Mouse (Mus musculus) cerebellum, postnatal 14 days (tissue): ENCODE measurements around the gene Fbxw9.

ENCODE experiments used
- DNase-seq, 2 experiments: peaks; one replicate each; pipeline ENCODE4 v3.0.0; 2021; ENCODE audit warnings: mixed read lengths in 2 of 2

The Fbxw9 gene

DNA sequence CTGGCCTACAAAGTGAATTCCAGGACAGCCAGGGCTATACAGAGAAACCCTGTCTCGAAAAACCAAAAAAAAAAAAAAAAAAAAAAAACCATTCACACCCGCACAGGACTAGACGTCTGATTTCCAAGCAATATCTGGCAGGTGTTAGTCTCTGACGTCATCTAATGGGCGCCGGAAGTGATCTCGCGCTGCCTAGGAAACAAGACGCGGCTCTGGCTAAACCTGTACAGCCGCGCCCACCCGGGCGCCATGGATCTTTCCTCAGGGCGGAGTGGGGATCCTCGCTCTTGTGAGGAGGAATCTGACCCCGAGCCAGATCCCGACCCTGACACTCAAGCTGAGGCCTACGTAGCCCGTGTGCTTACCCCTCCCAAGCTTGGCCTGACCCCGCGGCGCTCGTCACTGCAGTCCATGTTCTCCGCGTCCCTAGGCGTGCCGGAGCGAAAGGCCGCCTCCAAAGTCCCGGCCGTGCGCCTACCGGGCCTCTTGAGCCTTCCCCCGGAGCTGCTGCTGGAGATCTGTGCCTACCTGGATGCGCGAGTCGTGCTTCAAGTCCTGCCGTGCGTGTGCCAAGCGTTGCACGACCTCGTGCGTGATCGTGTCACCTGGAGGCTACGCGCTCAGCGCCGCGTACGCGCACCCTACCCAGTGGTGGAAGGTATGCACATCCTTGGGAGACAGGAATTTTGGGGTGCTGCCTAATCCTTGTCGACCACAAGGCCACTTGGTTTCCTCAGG, at the start of gene Fbxw9:
Gene Fbxw9, plus strand, starts transcription at position 177 of the 738 bp plus-strand sequence.
- peak; percentile 93 to 95 for DNase-seq

DNA sequence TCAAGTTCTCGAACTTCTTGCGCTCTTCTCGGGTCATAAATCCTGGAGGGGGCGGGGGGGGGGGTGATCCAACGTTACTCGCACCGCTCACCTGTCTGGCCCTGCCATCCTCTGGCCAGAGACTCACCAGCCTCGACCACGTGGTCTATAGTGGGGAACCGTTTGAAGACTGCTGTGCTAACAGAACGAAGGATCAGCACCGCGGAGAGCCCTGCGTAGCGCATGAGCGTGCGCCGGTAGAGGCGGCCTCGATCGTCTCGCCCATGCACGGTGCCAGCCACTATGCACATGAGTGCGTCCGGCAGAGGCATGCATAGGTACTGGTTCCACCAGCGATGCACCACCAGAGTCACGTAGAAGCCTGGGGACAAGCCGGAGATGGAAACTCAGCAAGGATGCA, 48.6 kb upstream of the Fbxw9 start:
- no peak for DNase-seq

DNA sequence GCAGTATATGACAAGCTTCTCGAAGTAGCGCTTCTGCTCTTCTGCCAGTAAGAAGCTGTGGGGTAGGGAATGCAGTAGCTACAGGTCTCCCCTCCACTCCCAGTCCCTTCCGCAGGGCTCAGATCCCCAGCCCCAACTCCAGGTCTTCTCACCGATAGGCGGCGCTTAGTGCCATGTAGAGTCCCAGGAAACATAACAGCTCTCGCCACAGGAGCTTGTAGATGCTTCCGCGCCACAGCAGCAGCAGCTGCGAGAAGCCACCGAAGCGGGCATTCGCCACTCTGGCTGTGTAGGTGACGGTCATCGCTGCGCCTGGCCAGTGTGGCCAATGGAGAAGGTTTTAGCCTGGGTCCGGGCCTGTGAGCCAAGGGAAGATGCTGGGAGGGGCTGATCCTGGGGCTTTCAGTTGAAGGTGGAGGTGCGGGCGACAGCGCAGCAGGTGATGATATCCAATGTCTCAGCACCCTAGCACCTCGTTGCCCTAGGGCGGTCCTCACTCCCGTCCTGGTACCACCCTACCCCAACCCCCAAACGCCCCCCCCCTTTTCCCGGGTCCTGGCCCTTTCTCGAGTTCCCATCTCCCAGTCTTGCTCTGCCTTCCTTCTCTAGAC, 46.5 kb upstream of the Fbxw9 start:
- peak; percentile 65 to 78 for DNase-seq

DNA sequence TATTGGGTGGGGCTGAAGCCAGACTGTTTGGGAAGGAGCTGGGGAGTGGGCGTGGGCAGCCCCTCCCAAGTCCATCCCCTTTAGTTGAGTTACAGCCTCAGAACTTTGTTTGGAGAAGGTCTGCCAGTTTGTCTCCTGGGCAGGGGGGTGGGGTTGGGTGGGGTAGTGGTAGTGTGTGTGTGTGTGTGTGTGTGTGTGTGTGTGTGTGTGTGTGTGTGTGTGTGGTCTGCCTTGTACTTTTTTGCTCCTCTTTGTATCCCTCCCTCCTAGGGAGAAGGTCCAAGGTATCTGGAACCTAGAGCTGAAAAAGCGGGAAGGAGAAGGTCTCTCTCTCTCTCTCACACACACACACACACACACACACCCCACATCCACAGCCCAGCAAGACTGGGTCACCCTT, 45.4 kb upstream of the Fbxw9 start, which contains the start of gene Best2:
Gene Best2, minus strand, starts transcription at position 101 of the 400 bp plus-strand sequence.
- no peak for DNase-seq

DNA sequence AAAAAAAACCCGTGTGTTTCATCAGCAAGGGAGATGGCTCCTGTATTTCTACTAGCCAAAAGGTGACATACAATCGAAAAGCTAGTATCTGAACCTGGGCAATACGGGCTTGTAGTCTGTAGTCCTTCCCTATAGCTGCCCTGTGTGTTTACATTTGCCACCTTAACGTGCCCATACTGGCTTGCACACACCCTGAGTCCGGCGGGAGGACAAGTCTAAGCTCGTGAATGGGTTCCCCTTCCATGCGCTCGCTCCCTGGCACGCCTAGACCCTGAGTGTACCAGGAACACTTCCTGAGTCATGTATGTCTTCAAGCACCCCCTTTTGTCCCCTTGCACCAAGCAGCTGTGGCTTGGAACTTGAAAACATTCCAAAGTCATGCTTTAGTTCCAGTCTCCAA, 43.1 kb upstream of the Fbxw9 start:
- DNase-seq: no peak

DNA sequence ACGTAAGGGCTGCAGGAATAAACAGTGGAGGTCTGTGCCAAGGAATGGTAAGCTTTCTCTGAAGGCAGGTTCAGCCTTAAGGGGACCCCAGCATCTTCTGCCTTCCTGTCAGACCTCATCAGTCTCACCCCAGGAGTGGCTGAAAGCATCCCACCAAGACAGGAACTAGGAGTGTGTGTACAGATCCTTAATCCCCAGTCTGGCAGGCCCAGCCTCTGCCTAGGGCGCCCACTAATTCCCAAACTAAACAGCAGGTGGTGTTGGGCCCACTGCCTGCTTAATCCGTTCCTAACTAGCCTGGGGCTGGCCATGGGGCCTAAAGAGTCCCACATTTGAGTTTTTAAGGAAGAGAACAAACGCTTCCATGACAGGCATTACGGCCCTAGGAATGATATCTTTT, 42.6 kb upstream of the Fbxw9 start:
- DNase-seq: no peak

DNA sequence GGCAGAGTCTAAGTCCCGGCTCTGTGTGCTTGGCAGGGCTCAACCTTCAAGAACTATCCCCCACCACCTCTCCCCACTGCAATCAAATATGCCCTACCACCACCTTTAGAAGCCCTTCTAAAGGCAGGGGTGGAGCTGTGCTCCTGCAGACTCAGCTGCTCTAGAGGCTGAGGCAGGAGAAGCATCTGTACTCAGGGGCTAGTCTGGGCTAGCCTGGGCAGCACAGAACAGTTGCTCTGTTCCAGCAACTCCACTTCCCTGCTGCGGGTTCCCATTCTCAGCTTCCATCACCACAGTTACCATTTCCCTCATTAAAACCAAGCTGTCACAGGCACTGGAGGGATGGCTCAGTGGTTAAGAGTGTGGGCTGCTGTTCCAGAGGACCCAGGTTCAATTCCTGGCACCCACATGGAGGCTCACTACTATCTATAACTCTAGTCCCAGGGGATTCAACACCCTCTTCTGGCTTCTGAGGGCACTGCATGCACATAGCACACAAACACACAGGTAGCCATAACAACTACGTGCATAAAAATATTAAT, 38.3 kb upstream of the Fbxw9 start:
- DNase-seq: no peak

DNA sequence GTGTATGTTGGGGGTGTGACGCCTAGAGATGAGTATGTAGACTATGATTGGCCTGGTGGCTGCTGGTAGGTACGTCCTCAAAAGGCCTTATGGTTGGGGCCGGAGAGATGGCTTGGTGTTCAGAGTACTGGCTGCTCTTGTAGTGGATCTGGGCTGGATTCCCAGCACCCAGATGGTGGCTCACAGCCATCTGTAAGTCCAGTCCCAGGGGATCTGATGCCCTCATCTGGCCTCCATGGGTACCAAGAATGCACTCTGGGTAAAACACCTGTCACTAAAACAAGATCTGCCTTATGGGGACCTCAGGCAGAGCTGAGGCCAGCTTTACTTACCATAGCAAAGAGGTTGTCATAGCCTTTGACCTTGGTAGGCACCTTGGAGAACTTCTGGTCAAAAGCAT, 36.0 kb upstream of the Fbxw9 start:
- no peak for DNase-seq

DNA sequence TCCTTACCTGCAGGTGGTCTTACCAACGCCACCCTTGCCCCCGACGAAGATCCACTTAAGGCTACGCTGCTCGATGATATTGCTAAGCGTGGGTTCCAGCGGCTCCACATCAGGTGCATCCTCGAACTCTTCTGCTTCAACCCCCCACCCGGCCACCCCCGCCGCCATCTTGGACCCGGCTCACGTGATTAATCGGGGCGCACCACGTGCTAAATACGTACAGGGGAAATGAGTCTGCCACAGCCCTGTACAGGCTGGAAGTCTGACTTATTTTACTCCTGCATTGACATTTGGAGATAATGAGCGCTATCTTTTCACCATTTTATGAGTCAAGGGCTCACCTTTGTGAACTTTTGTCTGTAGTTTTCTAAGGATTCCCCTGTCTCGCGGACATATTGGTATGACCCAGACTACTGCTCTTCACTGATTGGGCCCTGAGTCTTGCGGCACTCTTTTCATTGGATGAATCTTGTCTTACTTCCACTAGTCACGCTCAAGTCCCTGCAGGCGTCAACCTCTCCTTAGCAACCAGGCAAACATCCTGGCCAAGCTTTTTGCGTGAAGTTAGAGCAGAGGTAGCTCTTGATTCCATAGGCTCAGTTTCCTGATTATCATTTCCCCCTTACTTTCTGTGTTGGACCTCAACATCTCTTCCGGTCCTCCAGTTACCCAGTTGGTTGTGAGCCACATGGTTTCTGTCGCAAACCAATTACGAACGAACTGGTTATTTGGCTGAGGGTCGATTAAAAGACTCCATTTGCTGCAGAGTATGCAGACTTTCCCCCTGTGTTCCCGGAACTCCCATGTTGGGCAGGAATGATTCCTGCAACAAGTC, 34.5 kb upstream of the Fbxw9 start, which contains the start of gene Asna1:
Gene Asna1, minus strand, starts transcription at position 184 of the 835 bp plus-strand sequence.
- DNase-seq: peak; percentile 88 to 89

DNA sequence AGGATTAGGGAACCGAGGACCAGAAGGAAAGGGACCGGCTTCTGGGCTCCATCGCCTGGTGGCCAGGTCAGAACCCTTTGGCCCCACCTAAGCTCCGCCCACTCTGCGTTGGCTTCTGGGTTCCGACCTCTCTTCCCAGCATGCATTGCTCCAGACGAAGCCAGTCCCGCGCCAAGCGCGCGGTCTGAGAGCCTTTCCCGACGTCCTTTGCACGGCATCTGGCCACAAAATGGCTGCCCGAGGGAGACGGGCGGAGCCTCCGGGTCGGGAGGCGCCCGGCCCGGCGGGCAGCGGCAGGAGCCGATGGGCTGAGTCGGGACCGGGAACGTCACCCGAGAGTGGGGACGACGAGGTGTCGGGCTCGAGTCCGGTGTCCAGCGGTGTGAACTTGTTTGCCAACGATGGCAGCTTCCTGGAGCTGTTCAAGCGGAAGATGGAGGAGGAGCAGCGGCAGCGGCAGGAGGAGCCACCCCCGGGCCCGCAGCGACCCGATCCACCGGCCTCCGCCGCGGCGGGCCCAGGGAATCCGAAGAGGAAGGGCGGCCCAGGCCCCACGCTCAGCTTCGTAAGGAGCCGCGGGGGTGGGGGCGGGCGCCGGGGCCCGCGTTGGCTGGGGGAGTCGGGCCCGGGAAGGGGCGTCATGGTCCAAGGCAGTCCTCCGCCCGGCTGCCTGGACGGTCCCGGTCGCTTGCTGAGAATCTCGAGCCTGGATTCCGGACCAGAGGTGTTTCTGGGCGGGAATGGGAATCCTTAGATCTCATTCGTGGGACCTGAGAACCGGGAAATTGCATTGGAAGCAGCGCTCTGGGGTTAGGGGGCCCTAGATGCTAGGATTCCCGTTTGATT, 33.0 kb upstream of the Fbxw9 start, which contains the start of gene Trir:
Gene Trir, plus strand, starts transcription at position 154 of the 846 bp plus-strand sequence.
- peak; percentile 98 for DNase-seq

DNA sequence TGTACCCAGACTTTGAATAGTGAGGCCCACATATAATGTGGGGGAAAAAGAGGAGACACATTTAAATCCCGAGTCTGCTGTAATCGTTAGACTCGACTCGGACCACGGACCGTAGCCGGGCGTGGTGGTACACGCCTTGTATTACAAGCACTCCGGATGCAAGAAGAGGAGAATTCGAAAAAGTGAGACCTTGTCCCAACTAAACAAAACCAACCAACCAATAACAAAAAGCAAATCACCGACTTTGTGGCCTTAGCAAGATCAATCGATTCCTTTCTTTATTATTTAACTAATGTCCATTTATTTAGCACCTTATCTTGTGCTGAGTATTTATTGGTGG, 32.4 kb upstream of the Fbxw9 start:
- no peak for DNase-seq

DNA sequence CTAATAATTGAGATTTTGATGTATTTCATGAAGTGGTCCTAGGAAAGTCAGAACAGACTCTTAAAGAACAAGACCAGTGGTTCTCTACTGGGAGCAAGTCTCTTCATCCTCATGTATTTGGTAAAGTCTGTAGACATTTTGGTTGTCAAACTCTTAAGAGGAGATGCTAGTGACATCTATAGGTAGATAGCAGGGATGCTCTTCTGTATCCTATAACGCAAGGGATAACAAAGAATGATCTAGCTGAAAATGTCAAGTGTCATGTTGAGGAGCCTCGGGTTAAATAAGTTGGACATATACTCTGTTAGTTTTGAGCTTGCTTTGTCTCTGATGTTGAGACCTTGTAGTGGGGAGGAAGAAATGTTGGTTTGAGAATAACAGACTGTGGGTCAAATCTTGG, 31.9 kb upstream of the Fbxw9 start:
- DNase-seq: no peak

DNA sequence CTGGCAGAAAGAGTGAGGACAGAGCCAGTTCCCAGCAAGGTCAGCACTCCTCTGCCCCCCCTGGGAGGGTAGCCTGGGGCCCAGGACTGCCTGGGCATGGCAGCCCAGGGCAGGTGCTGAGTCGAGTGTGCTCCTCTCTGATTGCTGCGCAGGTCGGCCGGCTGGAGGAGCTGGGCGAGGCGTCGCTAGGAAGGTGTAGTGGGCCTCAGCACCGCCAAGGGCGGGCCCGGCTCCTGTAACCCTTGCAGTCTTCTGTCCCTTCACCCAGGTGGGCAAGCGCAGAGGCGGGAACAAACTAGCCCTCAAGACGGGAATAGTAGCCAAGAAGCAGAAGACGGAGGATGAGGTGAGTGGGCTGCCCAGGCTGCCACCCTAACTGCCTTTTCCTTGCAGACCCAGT, 30.6 kb upstream of the Fbxw9 start:
- no peak for DNase-seq

DNA sequence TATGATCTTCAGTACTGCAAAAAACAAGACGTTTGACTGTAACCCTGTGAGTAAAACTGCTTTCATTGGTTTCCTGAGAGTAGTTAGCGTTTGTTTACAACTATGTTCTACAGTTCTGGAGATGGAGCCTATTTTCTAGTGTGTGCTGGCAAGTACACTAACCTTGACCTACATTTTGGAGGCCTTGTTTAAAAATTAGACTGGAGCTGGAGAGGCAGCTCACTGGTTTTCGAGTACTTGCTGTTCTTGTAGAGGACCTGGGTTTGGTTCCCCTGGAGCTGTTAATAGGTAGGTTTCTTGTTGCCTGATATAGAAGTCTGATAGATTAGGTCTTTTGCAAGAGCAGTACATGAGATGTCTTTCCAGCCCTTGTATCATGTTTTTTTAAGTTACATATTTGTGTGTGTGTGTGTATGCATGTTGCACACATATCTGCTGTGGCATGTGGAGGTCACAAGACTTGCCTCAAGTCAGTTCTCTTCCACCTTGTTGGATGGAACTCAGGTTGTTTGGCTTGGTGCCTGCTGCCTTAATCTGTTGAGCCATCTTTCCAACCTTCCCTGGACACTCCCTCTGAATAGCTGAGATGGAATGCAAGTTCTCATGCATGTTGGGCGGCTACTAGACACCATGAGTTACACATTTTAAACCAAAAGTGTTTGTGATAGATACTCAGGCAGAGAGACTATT, 27.1 kb upstream of the Fbxw9 start:
- DNase-seq: peak in 1 of 2 experiments; percentile 42

DNA sequence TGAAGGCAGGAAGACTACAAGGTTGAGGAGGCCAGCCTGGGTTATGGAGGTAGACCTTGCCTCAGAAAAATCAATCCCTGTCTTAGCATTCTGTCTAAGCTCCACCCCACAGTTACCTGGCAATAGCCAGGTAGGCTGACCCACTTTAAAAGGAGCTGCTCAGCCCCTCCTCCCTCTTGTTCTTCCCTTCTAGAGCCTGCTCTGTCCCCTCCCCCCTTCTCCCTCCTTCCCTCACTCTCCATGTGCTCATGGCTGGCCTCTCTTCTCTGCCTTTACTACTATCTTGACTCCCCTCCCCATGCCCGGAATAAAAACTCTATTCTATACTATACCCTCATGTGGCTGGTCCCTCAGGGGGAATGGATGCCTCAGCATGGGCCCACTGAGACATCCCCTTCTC, 26.0 kb upstream of the Fbxw9 start:
- DNase-seq: no peak

DNA sequence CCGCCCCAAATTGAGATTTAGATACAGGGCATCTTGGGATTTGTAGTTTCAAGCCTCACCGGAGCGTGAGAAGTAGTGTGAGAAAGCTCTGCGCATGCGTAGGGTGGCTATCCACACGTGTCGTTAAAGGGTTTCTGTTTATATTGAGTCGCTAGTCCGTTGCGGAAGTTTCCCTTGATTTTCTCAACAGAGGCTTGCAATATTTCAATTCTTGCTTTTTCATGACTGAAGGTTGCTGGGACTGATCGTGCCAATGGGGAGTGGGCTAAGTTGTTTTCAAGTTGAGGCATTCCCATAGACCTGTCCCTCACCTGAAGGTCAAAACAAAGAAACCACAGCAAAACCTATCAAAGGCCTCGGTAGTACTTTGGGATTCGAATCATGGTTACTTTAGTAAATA, 25.1 kb upstream of the Fbxw9 start:
- peak; percentile 75 to 83 for DNase-seq

DNA sequence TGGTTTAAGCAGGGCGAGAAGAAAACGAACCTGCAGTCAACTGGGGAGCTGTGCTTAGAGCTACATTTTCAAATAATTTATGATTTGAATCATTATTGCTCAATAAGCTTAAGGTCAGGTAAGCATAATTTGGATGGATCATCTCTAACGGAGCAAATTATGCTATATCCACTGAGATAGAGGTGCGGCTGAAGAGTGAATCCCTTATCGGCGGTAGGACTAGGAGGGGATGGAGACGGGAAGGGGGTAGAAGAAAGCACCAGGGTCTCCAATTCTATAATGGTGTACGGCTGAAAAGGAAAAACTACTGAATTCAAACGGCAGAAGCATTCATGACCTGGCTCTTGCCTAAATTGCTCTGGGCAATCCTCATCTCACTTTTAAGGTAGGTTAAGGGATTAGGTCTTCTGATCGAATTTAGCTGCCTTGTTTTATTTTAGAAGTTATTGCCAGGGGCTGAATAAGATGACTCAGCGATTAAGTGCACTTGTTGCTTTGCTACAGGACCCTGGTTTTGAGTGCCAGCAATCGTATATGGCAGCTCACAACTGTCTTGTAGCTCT, 24.6 kb upstream of the Fbxw9 start:
- no peak for DNase-seq

DNA sequence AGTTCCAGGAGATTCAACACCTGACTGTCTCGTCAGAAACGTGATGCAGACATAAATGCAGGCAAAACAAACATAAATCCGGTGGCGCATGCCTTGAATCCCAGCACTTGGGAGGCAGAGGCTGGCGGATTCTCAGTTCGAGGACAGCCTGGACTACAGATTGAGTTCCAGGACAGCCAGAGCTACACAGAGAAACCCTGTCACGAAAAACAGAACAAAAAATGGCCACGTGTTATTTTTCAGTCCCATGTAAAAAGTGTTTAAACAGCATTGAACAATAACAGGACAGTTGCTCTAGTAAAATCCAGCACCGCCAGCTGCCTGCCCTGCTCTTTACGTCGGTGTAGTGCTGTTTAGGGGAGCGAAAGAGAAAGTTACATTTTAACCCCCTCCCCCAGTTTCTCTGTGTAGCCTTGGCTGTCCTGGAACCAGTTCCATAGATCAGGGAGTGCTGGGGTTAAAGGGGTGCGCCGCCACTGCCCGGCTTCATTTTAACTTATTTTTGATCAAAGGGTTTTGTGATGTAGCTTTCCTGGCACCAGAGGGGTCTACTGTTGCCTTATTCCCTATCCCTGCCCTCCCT, 24.0 kb upstream of the Fbxw9 start:
- DNase-seq: peak in 1 of 2 experiments; percentile 40

DNA sequence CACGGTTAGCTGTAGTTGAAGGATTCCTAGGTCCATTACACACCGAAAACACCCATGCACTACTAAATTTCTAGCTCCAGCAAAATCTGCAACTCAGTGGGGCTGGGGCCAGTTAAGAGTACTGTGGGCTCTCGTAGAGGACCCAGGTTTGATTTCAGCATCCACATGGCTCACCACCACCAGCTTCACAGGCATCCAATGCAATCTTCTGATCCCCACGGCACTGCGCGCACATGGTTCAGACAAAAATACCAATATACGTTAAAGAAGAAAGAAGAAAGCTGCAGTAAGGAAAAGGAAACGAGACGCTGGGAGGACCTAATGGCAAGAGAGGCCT, 23.5 kb upstream of the Fbxw9 start:
- no peak for DNase-seq

DNA sequence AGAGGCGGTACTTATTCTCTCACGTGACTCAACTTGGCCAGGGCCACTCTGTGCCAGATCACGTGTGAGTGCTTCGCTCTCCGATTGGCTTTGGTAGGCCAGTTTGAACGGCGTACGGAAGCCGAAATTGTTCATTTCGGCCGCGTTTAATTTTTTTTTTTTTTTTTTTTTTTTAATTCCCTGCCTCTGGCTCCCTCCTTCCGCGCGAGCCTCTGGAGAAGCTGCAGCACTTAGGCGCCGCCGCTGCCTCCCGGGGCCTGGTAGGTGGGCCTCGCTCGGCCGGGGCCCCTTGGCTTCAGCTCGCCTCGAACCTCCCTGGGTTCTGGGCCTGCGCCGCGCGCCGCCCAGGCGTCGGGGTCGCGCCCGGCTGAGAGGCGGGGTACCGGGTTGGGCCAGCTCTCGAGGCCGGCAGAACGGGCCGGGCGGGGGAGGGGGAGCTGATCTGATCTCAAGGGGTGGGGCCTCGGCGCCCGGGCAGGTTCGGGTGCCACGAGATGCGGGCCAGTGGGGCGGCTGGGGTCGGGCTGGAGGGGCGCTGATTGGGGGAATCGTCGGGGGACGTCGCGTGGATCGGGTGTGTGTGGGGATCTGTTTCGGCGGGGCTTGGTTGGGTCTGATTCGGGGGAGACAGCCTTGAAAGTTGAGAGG, 23.0 kb upstream of the Fbxw9 start, which contains the start of gene Tnpo2:
Gene Tnpo2, plus strand, starts transcription at position 198 of the 648 bp plus-strand sequence.
- DNase-seq: peak; percentile 91 to 94

DNA sequence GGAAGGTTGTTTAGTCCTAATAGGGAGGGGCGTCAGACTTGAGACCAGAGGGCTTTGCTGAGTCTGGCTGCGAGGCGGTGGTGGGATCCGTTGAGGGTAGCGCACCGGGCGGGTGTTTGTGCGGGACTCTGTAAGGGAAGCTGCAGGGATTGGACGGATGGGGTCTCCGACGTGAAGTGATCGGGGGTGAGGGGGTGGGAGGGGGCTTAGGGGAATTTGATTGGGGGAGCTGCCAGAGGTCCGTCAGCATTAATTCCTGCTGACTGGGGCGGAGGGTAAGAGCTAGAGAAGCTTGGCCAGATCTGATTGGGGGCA, 22.5 kb upstream of the Fbxw9 start:
- DNase-seq: no peak
